Mouse (Mus musculus) midbrain, embryonic 14.5 days (tissue): ENCODE results near the gene Bche. TPM values are rescaled to one million over a fixed set of nuclear protein-coding genes. Genes with fewer than 3 reads are reported as not detected.

Experiments used
- ATAC-seq: fragments of 200-750 bp; cut with Nextera tagmentation; 2 replicates; pipeline ENCODE4 v1.8.0; 2017; ENCODE audit warnings: moderate number of reproducible peaks, moderate library complexity; ENCODE audit not compliant: low FRiP score, low TSS enrichment
- DNase-seq: peaks from one replicate; pipeline ENCODE4 v3.0.0-alpha.2; 2015
- H3K27ac ChIP-seq: fragments of 300-500 bp; sonication (generic); replicated peaks from 2 replicates; pipeline ENCODE4 v1.5.1; 2014; ENCODE audit warnings: mild to moderate bottlenecking, low read depth, low read length, moderate library complexity
- H3K27me3 ChIP-seq: fragments of 300-500 bp; sonication (generic); 2 replicates; pipeline ENCODE4 v1.6.1; 2014; ENCODE audit warnings: low read length, control low read depth, mixed read lengths; ENCODE audit not compliant: control insufficient read depth, insufficient read depth
- H3K36me3 ChIP-seq: fragments of 300-500 bp; sonication (generic); 2 replicates; pipeline ENCODE4 v1.6.1; 2014; ENCODE audit warnings: low read length, control low read depth; ENCODE audit not compliant: control insufficient read depth, insufficient read depth
- H3K4me1 ChIP-seq: fragments of 300-500 bp; sonication (generic); 2 replicates; pipeline ENCODE4 v1.6.1; 2014; ENCODE audit warnings: mild to moderate bottlenecking, antibody characterized with exemption, low read length, control low read depth; ENCODE audit not compliant: control insufficient read depth, insufficient read depth
- H3K4me2 ChIP-seq: fragments of 300-500 bp; sonication (generic); 2 replicates; pipeline ENCODE4 v1.6.1; 2014; ENCODE audit warnings: mild to moderate bottlenecking, low read length, moderate library complexity
- H3K4me3 ChIP-seq: fragments of 300-500 bp; sonication (generic); replicated peaks from 2 replicates; pipeline ENCODE4 v1.5.1; 2014; ENCODE audit warnings: low read depth, low read length
- H3K9ac ChIP-seq: fragments of 300-500 bp; sonication (generic); replicated peaks from 2 replicates; pipeline ENCODE4 v1.6.1; 2014; ENCODE audit warnings: mild to moderate bottlenecking, low read length, moderate library complexity
- H3K9me3 ChIP-seq: fragments of 300-500 bp; sonication (generic); 2 replicates; pipeline ENCODE4 v1.6.1; 2016; ENCODE audit warnings: low read length, control low read depth, mixed read lengths; ENCODE audit not compliant: control insufficient read depth
- WGBS: fragments of 180-500 bp; shearing (Covaris S2); extraction: QIAGEN DNeasy Blood & Tissue Kit; methylation state at CpG from one replicate; pipeline ENCODE4 v1.1.7; 2014; 5-methylcytosine and 5-hydroxymethylcytosine counted together
- polyA plus RNA-seq: library from polyadenylated mRNA; unstranded; fragments of >200 nt; fragmentation: Nextera tagmentation; extraction: Ambion mirVana; gene quantifications from 2 replicates; pipeline ENCODE4 v1.2.1, GENCODE M21; 2014

Bche gene
- polyA plus RNA-seq, 1 experiment from 2014 or later, result 2.9 TPM

GRCm38 (mm10) chr3:73707461-73708409, 480 bp downstream of the Bche start:
- peak overlapping the region; percentile 74 for H3K4me2 ChIP-seq
- no peaks in the 10 kb centered on the region for H3K27me3 ChIP-seq
- H3K4me3 ChIP-seq, result peak overlapping the region; percentile 38
- 18% methylated on average over 20 of the region's 20 CpGs for WGBS
- ATAC-seq (peak; percentile 88), DNase-seq (peak; percentile 84)
- H3K27ac ChIP-seq, result no peak overlapping the region
- H3K36me3 ChIP-seq, result no peaks in the 10 kb centered on the region
- H3K4me1 ChIP-seq, result no peaks in the 10 kb centered on the region
- H3K9ac ChIP-seq, result peak overlapping the region; percentile 42; the same call in 1 of the 2 replicates
- H3K9me3 ChIP-seq, result no peaks in the 10 kb centered on the region

- Histone ChIP-seq H3K36me3 (no peaks in the 10 kb centered on the region), H3K9ac (no peak overlapping the region), H3K27ac (no peak overlapping the region), H3K27me3 (no peaks in the 10 kb centered on the region), H3K4me2 (no peak overlapping the region), H3K4me1 (no peaks in the 10 kb centered on the region), H3K9me3 (no peaks in the 10 kb centered on the region), H3K4me3 (no peak overlapping the region)
- 30% methylated on average over 1 of the region's 1 CpGs for WGBS
- ATAC-seq, result no peak
- no peak for DNase-seq
Measured at GRCm38 (mm10) chr3:73706544-73706943, 1.7 kb downstream of the Bche start.

DNA sequence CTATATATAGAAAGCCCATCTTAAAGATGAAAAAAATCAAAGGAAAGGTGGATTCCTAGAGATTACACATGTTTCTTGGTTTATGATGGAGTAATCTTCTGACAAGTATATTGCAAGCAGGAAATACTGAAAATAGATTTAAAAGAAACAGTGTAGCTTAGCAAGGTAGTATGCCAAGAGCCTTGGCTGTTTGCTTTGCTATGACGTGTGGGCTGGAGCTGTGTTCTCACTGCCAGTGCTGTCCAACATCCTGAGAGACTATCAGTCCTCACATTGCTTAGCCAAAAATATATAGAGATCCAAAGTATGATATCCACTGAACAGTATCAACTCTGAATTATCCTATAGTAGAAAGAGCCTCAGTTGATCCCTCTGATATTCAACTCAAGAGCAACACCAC, 9.3 kb downstream of the Bche start:
- no peak for ATAC-seq
- Histone ChIP-seq H3K27ac (no peak overlapping the region), H3K27me3 (no peaks in the 10 kb centered on the region), H3K9ac (no peak overlapping the region), H3K4me1 (no peaks in the 10 kb centered on the region), H3K9me3 (no peaks in the 10 kb centered on the region), H3K4me2 (no peak overlapping the region), H3K36me3 (no peaks in the 10 kb centered on the region), H3K4me3 (no peak overlapping the region)
- WGBS, result 95% methylated on average over 1 of the region's 1 CpGs
- DNase-seq, result no peak

DNA sequence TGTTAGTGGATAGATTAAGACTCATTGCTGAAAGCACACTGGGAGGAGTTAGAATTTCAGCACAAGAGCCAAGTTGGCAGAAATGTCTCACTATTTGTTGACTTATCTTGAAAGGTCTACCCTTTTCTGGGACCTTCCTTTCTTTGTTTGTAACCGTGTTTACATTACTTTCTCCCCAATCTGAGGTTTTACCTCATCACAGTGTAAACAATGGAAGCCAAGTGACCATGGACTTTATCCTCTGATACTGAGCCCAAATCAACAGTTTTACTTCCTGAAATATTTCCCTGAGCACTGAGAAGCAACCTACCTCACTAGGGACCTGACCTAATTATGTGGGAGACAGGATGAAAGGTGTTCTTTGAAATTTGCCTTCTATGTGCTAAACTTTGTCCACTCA, 34.9 kb downstream of the Bche start:
- ATAC-seq (no peak), DNase-seq (no peak)
- Histone ChIP-seq H3K36me3 (no peaks in the 10 kb centered on the region), H3K4me3 (no peak overlapping the region), H3K4me1 (no peaks in the 10 kb centered on the region), H3K4me2 (no peak overlapping the region), H3K27ac (no peak overlapping the region), H3K9me3 (no peaks in the 10 kb centered on the region), H3K27me3 (no peaks in the 10 kb centered on the region), H3K9ac (no peak overlapping the region)
- WGBS, result 77% methylated on average over 1 of the region's 1 CpGs

DNA sequence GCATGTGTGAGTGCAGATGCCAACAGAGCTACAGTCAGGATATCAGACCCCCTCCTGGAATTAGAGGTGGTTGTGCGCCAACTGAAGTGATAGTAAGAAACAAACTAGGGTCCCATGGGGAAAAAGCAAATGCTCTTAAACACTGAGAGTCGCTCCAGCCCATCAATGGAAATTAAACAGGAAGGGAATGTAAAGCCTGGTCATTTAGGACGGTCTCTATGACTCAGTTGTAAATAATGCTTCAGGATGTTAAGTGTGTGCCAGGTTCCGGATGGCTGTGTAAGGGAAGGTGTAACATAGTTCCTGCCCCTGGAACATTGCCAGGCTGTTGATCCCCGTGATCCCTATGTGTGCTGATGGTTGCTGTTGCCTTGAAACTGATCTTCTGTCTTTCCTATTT, 40.0 kb downstream of the Bche start:
- Histone ChIP-seq H3K9me3 (no peaks in the 10 kb centered on the region), H3K27me3 (no peaks in the 10 kb centered on the region), H3K9ac (no peak overlapping the region), H3K4me3 (no peak overlapping the region), H3K36me3 (no peaks in the 10 kb centered on the region), H3K4me2 (no peak overlapping the region), H3K27ac (no peak overlapping the region), H3K4me1 (no peaks in the 10 kb centered on the region)
- DNase-seq (no peak), ATAC-seq (no peak)
- 94% methylated on average over 5 of the region's 5 CpGs for WGBS

- Histone ChIP-seq H3K9me3 (no peaks in the 10 kb centered on the region), H3K4me3 (no peak overlapping the region), H3K27ac (no peak overlapping the region), H3K4me1 (no peaks in the 10 kb centered on the region), H3K27me3 (no peaks in the 10 kb centered on the region), H3K9ac (no peak overlapping the region), H3K4me2 (no peak overlapping the region), H3K36me3 (no peaks in the 10 kb centered on the region)
- ATAC-seq (no peak), DNase-seq (no peak)
- 97% methylated on average over 3 of the region's 3 CpGs for WGBS
Measured at GRCm38 (mm10) chr3:73667245-73668131, 40.7 kb downstream of the Bche start.

DNA sequence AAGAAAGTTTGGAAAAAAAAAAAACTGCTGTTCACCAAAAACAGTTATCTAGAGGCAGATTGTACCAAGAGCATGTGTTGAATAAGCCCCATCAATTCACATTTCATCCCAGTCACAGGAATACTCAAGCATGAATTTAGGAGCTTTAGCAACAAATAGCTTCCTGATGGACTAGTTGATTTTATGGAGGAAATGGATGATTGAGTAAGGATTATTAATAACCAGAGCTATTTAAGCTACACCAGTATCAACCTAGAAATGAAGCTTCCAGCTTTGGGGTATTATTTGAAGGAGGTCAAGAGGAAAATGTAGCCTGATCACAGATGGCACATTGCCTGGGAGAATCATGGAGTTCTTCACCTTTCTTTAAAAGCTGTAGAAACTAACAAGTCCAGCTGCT, 57.9 kb downstream of the Bche start:
- H3K4me2 ChIP-seq, result no peak overlapping the region
- no peaks in the 10 kb centered on the region for H3K4me1 ChIP-seq
- ATAC-seq (no peak), DNase-seq (no peak)
- no peak overlapping the region for H3K4me3 ChIP-seq
- no peaks in the 10 kb centered on the region for H3K36me3 ChIP-seq
- no peak overlapping the region for H3K9ac ChIP-seq
- no peaks in the 10 kb centered on the region for H3K9me3 ChIP-seq
- no peak overlapping the region for H3K27ac ChIP-seq
- no peaks in the 10 kb centered on the region for H3K27me3 ChIP-seq

- ATAC-seq, result no peak
- no peak overlapping the region for H3K27ac ChIP-seq
- H3K36me3 ChIP-seq, result no peaks in the 10 kb centered on the region
- no peak overlapping the region for H3K9ac ChIP-seq
- whole genome bisulfite sequencing, result 94% methylated on average over 2 of the region's 2 CpGs
- no peaks in the 10 kb centered on the region for H3K9me3 ChIP-seq
- no peak for DNase-seq
- no peak overlapping the region for H3K4me2 ChIP-seq
- no peaks in the 10 kb centered on the region for H3K27me3 ChIP-seq
- no peak overlapping the region for H3K4me3 ChIP-seq
- H3K4me1 ChIP-seq, result no peaks in the 10 kb centered on the region
Measured at GRCm38 (mm10) chr3:73647064-73647463, 61.2 kb downstream of the Bche start.
